Mouse (Mus musculus): Measurements from ENCODE around the gene Gcnt1.

The Gcnt1 gene

GRCm38 (mm10) chr19:17368557-17368956, 4.1 kb downstream of the Gcnt1 start:
- in situ Hi-C loops (cut with MboI, MseI), result no loop called here

GRCm38 (mm10) chr19:17366364-17367090, 6.1 kb downstream of the Gcnt1 start:
- in situ Hi-C loops (cut with MboI, MseI), result no loop called here

DNA sequence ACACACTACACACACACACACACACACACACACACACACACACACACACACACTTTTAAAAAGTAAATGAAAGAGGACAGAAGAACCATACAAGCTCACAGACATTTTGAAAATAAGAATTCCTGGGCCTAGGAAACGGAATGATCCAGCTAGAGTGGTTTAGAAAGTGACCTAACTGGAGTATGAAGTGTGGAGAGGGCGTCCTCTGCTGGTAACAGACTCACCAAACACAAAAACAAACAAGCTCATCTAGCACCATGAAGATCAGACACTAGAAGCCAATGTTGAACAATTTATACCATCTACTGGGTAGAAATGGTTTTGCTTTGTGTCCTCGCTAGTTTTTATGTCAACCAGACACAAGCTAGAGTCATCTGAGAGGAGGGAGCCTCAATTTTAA, 7.9 kb downstream of the Gcnt1 start:
- in situ Hi-C loops (cut with MboI, MseI), result no loop called here

GRCm38 (mm10) chr19:17361181-17361580, 11.5 kb downstream of the Gcnt1 start:
- in situ Hi-C loops (cut with MboI, MseI), result no loop called here

DNA sequence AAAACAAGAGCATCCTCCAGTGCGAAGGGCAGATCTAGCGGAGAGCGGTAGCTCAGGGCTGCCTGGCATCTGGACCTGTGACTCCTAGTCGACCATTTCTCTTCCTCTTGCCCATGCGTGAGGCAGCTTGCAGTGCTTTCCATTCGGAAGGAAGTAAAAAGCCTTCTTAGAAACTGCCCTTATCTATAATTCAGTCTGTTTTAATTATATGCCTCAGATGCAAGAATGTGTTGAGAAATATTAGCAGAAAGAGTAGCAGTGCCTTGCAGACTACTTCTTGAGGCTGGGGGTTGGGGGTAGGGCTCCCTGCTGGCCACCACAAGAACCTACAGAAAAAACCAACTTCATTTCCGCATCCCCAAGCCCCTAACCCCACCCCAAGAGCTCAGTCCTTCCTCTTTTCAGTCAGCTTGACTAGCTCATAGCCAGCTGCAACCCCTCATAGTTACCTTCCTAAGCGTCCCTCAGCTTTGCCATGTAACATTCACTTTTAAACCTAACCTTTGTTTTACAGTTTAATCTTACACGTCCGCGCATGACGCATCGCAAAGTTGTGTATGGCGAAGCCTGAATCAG, 13.2 kb downstream of the Gcnt1 start:
- in situ Hi-C loops (cut with MboI, MseI), result no loop called here

DNA sequence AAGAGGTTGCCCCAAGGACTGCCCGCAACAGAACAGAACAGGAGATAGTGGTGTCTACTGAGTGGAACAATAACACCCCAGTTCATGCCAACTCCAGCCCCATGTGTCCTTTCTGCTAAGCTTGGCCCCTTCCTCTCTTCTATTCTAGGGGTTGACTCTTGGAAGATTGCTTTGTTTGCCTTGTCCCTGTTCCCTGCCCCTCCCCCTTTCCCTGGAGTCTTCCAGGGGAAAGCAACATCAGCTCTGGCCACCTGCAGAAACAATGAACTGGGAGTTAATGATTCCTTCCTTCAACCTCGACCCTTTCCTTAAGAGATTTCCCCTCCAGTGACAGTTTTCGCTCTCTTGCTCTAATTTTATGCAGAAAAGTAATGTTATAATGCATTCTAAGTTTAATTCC, 15.3 kb downstream of the Gcnt1 start:
- in situ Hi-C loops (cut with MboI, MseI), result no loop called here

DNA sequence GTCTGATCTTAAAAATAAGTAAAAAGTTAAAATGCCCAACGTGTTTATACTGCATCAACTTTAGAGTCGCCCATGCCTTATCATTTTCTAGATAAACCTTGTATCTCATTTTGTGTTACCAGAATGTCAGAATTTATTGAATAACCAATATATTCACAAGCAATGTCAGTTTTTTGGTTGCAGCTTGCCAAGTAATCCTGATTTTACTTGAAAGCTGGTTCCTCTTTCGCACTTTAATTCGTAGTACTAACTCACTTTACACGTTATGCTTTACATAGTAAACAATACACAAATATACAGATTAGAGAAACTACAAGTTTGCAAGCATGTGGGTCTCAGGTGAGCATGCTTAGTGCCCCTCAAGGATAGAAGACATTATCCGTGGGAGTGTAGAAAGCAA, 15.7 kb downstream of the Gcnt1 start:
- in situ Hi-C loops (cut with MboI, MseI), result no loop called here

- in situ Hi-C loops (cut with MboI, MseI), result no loop called here
Measured at GRCm38 (mm10) chr19:17355950-17356867, 16.4 kb downstream of the Gcnt1 start.

DNA sequence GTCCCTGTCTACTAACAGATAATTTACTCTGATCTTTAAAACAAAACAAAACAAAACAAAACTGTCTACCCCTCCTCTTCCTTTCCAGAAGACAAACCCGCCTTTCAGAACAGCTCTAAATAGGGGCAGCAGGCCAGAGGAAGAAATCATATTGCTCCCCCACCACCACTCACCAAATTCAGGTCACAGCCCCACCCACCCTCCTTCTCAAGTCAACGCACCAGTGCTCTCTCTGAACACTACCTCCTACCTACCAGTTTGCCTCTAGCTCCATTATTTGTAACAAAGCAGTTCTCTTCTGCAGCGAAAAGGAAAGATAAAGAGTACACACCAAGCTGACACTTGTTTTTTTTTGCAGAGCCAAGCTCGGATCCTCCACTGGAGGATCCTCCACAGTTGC, 17.3 kb downstream of the Gcnt1 start:
- in situ Hi-C loops (cut with MboI, MseI), result no loop called here

DNA sequence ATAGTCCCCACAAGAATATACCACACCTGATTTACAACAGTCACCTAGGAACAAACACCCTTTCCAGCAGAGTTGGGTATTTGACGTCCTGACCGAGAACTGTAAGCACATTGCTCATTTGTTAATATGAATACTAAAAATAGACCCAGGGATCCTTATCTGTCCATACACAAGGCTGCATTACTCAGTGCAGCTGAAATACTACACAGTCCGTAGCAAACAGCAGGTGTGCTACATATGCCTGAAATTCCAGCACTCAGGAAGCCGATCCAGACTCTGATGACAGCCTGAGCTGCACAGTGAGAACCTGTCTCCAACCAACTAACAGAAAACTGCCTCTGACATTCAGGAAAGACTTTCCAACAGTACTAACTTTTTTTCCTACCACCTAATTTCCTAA, 17.8 kb downstream of the Gcnt1 start:
- in situ Hi-C loops (cut with MboI, MseI), result no loop called here

- in situ Hi-C loops (cut with MboI, MseI), result no loop called here
Measured at GRCm38 (mm10) chr19:17354362-17354761, 18.3 kb downstream of the Gcnt1 start.

GRCm38 (mm10) chr19:17353727-17354126, 18.9 kb downstream of the Gcnt1 start:
- in situ Hi-C loops (cut with MboI, MseI), result no loop called here

- in situ Hi-C loops (cut with MboI, MseI), result no loop called here
Measured at GRCm38 (mm10) chr19:17347852-17348251, 24.8 kb downstream of the Gcnt1 start.

DNA sequence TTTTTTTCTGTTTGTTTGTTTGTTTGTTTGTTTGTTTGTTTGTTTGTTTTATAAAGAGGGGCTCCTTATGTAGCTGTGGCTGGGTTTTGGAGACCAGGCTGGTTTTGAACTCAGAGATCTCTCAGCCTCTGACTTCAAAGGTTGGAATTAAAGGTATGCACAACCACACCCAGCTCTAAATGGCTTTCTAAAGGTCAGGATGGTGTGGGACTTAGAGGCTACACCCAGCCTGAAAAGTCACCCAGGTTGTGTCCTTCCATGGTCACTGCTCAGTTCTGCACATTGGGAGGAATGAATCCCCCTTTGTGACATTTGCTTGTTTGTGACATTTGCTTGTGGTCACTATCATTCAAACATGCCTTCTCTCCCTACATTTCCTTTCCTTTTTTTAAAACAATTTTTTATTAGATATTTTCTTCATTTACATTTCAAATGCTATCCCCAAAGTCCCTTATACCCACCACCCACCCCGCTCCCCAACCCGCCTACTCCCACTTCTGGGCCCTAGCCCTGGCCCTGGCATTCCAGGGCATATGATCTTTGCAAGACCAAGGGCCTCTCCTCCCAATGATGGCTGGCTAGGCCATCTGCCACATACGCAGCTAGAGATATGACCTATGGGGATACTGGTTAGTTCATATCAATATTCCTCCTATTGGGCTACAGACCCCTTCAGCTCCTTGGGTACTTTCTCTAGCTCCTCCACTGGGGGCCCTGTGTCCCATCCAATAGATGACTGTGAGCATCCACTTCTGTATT, 25.7 kb downstream of the Gcnt1 start:
- in situ Hi-C loops (cut with MboI, MseI), result no loop called here

- in situ Hi-C loops (cut with MboI, MseI), result no loop called here
Measured at GRCm38 (mm10) chr19:17344881-17345280, 27.8 kb downstream of the Gcnt1 start.

DNA sequence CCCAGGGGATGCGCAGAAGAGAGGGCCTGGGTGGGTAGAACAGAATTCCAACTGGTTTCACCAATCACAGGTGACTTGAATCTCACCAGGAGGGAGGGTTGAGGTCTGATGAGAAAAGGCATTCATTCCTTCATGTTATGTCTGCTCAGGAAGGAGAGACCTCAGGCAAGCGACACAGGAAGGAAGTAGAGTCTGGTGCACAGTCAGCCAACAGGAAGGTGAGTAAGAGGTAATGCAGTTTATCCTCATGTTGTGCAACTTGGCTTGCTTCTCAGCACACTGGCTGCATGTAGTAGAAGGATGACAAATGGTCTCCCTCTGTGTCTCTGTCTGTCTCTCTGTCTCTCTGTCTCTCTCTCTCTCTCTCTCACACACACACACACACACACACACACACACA, 33.1 kb downstream of the Gcnt1 start:
- in situ Hi-C loops (cut with MboI, MseI), result no loop called here

- in situ Hi-C loops (cut with MboI, MseI), result no loop called here
Measured at GRCm38 (mm10) chr19:17337057-17337679, 35.5 kb downstream of the Gcnt1 start.

- in situ Hi-C loops (cut with MboI, MseI), result no loop called here
Measured at GRCm38 (mm10) chr19:17336646-17337045, 36.0 kb downstream of the Gcnt1 start.

DNA sequence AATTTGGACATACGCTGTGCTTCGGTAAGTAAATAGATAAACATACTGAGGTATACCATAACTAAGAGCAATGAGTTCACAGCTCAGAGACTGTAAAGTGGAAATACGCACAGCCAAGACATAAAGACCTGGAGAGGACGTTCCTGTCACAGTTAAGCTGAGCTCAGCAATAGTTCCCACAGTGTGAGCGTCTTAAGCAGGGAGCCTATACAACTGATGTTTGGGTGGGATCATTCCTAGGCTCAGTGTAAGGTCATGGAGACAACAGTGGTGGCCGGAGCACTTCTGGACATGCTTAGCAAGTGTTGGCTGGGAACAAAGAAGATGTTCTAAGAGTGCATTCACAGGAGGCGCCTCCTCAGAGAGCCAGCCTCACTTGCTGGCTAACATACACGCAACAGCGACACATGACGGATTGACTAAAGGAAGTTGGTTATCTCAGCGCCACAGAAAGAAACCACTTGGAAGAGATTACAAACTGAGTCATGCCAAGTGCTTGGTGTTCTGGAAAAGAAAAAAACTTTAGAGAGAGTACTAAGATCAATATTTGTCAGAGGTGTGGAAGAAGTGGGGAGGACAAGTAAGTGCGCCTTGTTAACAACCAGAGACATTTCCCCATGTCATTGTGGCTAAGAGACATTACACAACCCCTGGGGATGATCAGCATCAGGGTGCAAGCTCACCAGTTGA, 37.9 kb downstream of the Gcnt1 start:
- in situ Hi-C loops (cut with MboI, MseI), result no loop called here

DNA sequence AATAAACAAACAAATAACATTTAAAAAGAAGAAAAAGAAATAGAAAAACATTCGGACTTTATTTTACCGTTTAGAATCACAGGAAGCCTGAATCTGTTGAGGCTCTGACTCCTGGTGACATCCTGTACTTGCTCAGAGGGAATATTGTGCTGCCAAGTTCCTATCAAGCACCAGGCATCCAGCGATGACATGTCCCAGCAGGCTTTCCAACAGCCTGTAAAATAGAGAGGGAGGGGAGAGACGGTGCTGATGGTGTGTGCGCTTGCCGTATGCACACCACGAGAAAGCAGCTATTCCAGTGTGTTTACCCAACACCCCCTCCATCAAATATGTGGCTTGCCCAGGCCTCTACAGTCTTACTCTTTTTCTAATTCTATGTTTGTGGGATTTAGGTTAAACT, 39.6 kb downstream of the Gcnt1 start:
- in situ Hi-C loops (cut with MboI, MseI), result no loop called here

- in situ Hi-C loops (cut with MboI, MseI), result no loop called here
Measured at GRCm38 (mm10) chr19:17328916-17329315, 43.7 kb downstream of the Gcnt1 start.
